Mouse (Mus musculus) lung, embryonic 15.5 days (tissue): ENCODE measurements around the gene Zfp758. TPM values are rescaled to one million over a fixed set of nuclear protein-coding genes. Genes with fewer than 3 reads are reported as not detected.

Experiments used
- polyA plus RNA-seq: library from polyadenylated mRNA; unstranded; fragments of >200 nt; fragmentation: Nextera tagmentation; extraction: Ambion mirVana; gene quantifications from 2 replicates; pipeline ENCODE4 v1.2.1, GENCODE M21; 2015

Zfp758 gene
- polyA plus RNA-seq, 1 experiment from 2014 or later, result 10.2 TPM

Other genes with a start within 250 kb of the Zfp758 start
- gene Zfp947, start 195.3 kb upstream of the Zfp758 start, polyA plus RNA-seq, result 2.4 and 2.7 TPM in 2 replicates
- 2.6 and 3.2 TPM in 2 replicates for gene Zfp994, start 135.8 kb upstream of the Zfp758 start, polyA plus RNA-seq
- gene CT030661.1, start 46.6 kb upstream of the Zfp758 start, polyA plus RNA-seq, result 12.1 and 12.3 TPM in 2 replicates
- 11.4 and 11.5 TPM in 2 replicates for gene Zfp944, start 53 bp upstream of the Zfp758 start, polyA plus RNA-seq
- 15.2 and 15.4 TPM in 2 replicates for gene Zfp946, start 62.8 kb downstream of the Zfp758 start, polyA plus RNA-seq
- gene Vmn2r111, start 212.0 kb downstream of the Zfp758 start, polyA plus RNA-seq, result not detected in 2 replicates
- gene Vmn2r112, start 239.5 kb downstream of the Zfp758 start, polyA plus RNA-seq, result not detected in 2 replicates